Mouse (Mus musculus): ENCODE results near the gene Flad1.

Gene Flad1

DNA sequence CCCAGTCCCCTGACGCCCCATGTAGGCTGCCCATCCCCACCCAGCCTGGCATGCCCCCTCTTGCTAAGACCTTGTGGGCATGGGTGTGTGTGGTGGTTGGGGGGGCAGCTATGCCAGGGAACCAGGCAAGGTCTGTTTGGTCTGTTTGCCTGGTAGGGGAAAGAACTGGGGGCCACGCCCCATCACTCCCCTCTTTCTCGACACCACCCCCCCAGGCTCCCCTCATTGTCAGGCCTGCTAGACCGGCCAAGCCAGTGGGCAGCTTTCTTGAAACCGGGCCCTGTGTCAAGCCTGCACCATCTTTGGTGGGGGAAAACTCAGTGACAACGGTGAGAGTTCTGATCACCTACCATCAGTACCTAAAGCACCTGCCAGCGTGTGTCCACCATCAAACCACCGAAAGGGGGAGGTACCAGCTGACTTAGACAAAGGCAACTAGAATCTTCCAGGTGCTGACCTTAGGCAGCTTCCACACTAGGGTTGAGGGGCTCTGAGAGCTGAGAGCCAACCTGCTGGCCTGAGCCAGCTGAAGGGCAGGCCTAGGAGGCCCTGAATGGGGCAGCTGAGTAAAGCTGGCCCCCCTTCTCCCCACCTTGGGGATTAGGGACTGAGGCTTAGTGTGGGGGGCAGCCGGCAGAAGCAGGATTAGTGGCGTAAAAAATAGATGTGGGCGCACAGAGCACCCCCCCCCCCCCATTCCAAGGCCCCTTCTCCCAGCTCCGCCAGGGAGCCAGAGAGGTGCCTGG, 27.2 kb downstream of the Flad1 start:
- intact Hi-C loops (cut with DNase I), result no loop called here

DNA sequence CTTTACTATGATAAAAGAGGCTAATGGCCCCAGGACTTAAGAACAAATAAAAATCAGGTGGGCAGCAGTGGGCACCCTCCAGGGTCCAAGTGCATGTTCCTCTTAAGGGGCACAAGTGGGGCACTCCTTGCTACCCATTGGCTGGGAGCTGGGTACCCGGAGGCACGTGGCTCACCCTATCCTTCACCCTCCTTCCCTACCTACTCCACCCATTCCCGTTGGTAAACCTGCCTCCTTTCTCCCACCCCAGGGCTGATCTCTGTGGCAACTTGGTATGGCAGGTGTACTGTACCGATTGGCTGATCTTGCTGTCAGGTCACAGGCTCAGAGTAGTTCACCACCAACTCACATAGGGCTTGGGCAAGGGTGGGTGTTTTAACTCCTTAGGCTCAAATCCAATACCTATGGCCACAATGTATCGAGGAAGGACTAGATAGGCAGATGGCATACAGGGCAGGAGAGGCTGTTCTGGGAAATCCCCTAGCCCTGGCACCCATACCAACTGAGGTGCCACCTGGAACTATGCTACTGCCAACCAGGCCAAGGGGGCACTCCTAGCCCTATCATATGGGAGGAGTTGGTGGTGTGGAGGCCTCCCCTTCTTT, 27.9 kb downstream of the Flad1 start:
- intact Hi-C loops (cut with DNase I), result no loop called here

DNA sequence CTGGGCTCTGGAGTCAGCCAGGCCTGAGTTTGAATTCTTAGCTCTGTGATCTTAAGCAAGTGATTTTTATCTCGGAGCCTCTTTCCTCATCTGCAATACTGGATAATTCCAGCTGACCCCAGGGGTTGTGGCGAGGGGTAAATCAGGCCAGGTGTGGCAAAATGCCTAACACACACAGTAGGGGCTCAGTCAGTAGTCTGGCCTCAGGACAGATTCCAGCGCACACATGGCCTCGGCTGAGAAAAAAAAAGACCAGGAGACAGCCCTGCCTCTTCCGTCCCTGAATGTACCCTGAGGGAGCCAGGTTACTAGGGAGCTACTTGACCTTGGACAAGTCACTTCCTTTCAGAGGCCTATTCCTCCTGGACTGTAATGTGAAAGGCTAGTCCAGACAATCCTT, 28.7 kb downstream of the Flad1 start:
- intact Hi-C loops (cut with DNase I), result no loop called here

DNA sequence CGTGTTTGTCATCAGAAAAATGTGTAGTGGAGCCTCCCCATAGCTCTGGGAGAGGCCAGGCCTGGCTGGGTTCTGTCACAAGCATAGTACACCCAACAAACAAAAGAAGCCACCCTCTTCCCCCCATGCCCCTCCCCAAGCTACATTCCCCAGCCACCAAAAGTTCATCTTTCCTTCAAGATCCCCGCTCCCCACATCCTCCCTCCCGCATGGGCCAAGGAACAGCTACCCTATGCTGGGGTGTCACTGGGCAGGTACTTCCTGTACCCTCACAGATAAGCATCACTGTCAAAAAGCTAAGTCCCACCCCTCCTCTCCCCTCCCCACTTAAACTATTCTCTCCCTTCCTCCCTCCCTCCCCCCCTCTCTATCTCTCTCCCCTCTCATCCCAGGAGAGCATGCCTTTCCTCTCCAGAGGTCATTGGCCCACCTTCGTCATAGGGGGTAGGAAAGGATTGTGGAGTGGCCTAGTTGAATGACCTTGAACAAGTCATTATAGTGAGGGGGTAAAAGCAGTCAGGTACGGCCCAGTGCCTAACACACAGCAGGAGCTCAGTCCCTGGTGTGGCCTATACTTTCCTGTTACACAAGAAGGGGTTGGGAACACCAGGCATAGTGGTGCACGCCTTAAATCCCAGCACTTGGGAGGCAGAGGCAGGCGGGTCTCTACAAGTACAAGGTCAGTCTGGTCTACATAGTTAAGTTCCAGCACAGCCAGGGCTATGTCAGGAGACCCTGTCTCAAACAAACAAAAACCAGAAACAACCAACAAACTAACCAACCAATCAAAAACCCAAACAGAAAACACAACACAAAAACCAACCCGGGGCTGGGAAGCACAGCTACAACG, 29.4 kb downstream of the Flad1 start:
- intact Hi-C loops (cut with DNase I), result no loop called here

DNA sequence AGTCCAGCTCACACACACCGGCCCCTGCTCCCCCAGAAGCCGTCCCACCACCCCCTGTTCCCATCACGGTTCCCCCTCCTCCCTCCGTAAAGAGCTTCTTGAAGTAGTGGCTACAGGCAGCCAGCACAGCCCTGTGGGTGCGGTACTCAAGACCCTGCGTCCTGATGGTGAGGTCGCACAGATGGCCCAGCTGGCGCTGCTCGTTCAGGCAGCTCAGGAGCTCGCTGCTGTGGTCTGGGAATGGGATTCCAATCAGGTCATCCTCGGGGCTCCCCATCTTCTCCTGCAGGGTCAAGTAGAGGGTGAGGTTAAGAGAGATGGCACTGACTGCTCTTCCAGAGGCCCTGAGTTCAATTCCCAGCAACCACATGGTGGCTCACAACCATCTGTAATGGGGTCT, 30.4 kb downstream of the Flad1 start:
- intact Hi-C loops (cut with DNase I), result no loop called here

DNA sequence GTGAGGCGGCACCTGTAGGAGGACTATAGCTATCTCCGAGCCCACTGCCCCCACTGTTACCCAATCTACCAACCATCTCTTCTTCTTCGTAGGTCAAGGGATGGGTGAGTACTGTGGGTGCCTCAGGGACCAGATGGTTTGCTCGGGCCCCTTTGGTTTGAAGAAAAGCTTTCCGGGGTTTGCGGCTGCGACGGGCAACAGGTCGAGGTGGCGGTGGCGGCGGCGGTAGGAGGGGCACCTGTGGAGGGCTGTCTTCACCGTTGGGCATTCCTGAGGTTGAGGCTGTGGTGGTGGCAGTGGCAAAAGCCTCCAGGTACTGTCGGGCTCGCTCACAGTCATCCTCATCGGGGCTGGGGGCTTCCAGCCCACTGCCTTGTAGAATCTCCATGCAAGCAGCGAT, 31.0 kb downstream of the Flad1 start:
- intact Hi-C loops (cut with DNase I), result no loop called here

DNA sequence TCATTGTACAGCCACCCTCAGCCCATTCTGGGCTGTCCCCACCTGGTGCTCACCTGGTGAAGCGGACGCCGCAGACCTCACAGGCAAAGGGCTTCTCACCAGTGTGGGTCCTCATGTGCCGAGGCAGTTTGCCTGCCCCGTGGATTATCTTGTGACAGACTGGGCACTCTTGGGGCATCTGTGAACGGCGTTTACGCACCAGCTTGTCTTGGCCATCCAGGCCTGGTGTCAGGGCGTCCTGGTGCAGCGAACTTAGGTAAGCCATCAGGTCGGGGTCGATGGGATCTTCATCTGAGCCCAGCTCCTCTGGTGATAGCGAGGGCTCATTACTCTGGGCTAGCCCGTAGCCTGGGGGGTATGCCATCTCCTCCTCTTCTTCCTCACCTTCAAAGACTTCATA, 31.4 kb downstream of the Flad1 start:
- intact Hi-C loops (cut with DNase I), result no loop called here

DNA sequence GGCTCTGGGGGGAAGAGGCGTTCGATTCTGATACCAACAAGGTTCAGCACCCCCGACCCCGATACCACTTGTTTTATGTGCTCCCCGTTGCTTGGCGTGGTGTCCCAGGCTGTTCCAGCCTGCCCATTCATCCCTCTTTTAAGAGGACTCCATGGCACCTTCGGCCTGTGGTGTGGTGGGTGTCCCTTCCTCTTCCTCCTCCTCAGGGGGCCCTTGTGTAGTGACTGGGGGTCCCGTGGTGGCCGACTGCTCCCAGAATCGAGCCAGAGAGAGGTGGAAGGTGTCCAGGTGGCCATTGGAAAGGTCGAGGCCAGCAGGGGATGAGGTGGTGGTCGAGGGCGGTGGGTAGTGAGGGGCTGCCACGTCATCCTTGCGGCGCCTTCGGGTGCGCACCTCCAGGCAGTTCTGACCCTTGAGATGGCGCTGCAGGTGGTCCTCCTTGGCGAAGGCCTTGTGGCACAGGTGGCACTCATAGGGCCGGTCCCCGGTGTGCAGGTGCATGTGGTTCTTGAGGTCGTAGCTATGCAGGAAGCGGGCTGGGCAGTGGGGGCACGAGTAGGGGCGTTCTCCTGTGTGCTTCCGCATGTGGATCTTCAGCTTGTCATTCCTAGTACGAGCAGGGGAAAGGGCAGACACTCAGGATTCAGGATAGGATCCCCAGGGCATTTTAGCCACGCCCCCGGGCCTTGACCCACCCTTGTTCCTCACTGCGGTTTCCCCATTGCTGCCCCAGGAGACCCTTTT, 32.1 kb downstream of the Flad1 start:
- intact Hi-C loops (cut with DNase I), result no loop called here

DNA sequence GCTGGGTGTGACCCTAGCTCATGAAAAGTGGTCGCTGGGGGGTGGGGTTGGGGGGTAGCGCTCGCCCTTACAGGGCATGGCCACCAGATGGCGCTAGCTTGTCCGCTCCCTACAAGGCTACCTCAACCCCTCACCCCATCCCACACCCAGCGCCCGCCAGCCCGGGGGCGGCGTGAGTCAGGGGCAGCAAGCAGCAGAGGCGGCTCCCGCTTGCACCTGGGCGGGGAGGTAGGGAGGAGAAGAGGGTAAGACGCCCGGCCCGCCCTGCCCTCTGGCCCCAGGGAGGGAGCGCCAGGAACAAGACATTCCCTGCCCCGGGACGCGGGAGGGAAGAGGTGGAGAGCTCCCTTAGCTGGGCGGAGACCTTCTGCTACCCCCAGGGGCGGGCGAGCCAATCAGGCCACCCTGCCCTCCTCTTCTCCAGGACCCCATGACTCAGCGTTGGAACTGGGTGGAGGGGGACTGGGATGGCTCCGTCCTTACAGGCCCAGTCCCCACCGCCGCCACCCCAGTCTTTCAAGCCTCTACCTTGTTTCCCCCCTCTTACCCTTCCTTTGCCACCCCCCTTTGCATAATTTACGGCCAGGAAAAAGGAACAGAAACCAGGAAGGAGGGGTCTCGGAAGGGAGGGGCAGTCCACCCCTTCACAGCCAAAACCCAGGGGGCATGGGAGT, 33.1 kb downstream of the Flad1 start:
- intact Hi-C loops (cut with DNase I), result no loop called here

DNA sequence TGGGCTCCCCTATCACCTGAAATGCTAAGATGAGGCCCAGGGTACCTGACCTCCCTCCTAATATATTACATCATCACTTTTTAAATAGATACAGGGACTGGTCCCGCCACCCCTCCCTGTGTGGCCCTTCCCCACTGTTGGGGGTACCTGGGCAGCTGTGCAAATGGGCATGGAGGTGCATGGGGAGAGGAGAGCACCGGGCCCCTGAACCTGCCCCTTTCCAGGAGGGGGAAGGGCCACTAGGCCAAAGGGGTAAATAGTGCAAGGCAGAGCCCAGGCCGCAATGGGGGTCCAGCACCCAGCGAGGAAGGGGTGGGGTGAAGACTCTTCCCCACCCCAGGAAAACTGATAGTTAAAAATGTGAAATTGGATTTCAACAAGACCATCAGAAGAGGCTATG, 33.8 kb downstream of the Flad1 start:
- intact Hi-C loops (cut with DNase I), result no loop called here

DNA sequence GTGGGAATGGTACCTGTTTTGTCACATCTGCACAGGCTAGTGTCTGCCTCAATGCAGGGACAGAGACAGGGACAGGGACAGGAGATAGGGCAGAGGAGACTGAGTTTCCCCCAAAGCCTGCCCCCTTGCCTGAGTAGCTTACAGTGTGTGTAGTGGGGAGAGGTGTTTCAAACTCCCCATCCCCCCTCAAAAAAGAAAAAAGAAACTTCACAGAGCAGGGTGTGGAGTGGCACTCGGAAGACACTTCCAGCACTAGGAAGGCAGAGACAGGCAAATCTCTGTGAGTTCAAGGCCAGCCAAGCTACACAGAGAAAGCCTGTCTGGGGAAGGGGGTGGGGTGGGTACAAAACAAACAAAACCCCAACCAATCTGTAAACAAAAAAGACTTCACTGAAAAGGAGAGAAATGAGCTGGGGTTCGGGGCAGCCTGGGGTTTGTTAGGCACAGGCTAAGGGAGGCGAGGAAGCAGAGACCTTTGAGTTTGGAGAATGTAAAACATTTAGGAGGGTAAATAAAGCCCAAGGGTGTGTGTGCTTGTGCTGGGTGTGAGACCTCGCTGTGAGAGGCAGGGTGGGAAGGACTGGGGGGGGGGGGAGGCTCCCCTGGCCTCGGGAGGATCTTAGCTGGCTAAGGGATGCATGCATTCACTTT, 38.0 kb downstream of the Flad1 start:
- intact Hi-C loops (cut with DNase I), result no loop called here

DNA sequence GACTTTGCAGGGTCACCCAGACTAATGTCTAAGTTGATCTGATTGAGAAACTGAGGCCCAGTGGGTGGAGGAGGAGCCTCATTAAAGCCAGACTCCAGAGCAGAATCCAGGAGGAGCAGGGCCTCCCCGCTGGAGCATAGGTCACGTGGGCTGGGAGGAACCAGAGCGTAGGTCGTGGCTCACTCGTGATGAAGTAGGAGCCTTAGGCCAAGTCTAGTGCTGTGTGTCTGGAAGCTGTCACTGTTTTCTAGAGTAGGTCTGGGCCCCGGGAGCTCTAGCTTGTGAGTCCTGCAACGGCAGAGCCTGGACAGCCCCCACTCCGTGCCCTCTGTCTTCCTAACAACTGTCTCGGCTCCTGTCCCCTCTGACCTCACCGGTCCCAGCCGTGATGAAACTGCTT, 44.3 kb downstream of the Flad1 start:
- intact Hi-C loops (cut with DNase I), result no loop called here

DNA sequence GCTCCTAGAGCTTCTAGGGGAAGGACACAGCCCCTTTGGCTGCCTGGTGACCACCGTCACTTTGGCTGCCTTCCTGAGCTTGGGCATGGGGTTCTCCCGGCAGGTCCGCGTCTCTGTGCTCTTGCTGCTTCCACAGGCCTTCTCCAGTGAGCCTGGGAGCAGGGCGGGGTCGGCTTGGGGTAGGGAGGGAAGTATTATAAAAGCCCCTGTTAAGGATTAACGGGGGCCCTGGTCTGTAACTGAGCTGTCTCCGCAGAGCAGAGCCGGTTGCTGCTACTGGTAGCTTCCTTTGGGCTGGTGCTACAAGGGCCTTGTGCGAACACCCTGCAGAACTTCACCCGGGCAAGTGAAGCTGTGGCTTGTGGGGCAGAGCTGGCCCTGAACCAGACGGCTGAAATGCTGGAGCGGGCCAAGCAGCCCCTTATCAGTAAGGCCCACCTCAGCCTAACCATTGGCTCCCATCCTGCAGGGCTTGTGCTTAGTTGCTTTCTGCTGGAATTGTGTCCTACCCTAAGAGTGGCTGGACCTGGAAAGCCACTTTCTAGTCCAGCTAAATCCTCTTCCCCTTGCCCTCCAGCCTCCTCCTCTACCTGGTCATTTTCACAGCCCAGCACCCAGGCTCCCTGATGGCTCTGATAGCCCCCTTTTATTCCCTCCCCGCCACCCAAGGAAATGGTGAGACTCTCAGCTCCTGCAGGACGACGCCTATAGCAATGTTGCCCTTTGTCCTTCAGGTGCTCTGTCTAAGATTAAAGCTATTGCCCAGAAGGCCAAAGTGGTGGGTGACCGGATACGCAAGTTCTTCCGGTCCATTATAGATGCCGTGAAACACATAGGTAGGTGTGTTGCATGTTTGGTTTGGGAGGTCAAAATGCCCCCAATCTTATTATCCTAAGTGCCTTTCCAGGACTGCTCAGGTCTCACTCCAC, 45.9 kb downstream of the Flad1 start:
- intact Hi-C loops (cut with DNase I), result no loop called here

DNA sequence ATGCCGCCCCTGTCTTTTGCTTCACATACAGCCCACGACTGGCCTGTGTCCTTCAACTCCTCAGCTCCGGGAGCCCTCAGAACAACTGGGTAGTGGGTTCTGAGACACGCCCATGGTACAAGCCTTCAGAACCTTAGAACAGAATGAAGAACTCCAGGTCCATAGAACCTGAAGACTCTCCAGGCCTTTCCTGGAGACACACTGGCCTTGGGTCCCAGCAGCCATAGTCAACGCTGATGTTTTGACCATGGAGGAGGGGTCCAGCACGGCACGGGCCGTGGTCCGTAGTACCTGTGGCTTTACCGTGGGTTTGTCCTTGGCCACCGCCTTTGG, 46.6 kb downstream of the Flad1 start, which contains the start of gene Dcst1:
Dcst1 (minus strand) TSS at position 101 of the 333 bp plus-strand sequence.
- intact Hi-C loops (cut with DNase I), result no loop called here

DNA sequence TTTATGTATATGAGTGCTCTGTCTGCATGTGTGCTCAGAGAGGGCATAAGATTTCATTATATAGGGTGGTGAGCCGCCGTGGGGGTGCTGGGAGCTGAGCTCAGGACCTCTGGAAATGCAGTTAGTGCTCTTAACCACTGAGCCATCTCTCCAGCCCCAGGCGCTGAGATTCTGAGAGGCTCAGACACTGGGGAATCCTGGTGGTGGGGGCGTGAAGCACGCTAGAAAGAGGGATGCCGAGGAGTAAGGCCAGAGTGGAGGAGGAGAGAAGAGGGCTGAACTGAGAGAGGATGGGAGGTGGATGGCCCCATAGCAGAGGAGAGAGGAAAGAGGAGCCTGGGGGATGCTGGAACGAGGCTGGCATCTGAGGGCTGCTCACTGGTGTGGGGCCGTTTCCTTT, 47.0 kb downstream of the Flad1 start:
- intact Hi-C loops (cut with DNase I), result no loop called here

DNA sequence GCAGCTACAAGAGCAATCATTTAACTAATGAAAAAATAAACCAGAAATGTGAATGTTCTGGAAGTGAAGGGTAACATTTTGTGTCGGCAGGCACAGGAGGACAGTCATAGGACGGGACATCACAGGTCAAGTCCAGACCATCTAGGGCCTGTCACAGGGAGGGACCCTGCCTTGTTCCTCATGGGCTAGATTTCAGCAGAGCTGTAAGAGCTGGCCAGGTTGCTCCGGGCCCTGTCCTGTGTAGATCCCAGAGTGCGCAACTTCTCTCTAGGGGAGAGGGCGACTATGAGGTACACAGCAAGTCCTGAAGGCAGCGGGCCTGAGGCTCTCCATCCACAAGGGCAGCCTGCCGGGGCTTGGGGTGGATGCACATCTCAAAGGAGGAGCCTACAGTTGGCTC, 50.0 kb downstream of the Flad1 start, which contains the start of gene Dcst2:
Dcst2 (plus strand) TSS at position 301 of the 400 bp plus-strand sequence.
- intact Hi-C loops (cut with DNase I), result no loop called here

DNA sequence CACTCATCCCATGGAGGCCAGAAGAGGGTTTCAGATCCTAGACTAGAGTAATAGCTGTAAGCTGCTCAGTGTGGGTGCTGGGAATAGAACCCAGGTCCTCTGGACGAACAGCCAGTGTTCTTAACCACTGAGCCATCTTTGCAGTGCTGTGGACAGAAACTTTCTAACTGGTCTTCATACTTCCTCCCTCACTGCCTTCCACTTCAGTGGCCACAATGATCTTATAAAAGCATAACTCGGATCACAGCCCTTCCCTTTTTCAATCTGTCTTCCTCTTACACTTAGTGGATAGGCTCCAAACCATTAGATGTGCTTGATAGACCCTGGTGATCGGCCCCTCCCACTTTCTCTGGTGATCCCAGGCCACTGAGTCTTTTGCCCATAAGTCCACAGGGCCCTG, 51.4 kb downstream of the Flad1 start:
- intact Hi-C loops (cut with DNase I), result no loop called here

DNA sequence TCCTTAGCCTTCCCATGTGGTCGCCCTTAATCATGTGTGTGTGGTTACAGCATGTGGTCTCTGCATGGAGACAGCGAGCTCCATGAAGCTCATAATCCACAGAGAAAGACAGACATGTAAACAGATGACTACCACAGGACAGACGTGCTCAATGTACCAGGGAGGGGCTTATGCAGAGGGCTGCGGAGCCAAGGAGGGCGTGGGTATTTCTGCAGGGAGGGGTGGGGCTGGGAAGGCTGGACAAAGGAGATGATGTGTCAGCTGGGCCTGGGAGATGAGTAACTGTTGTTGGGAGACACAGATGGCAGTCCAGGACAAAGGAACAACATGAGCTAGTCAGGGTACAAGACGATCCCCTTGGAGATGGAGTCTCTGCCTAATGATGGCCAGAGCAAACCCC, 52.0 kb downstream of the Flad1 start:
- intact Hi-C loops (cut with DNase I), result no loop called here

DNA sequence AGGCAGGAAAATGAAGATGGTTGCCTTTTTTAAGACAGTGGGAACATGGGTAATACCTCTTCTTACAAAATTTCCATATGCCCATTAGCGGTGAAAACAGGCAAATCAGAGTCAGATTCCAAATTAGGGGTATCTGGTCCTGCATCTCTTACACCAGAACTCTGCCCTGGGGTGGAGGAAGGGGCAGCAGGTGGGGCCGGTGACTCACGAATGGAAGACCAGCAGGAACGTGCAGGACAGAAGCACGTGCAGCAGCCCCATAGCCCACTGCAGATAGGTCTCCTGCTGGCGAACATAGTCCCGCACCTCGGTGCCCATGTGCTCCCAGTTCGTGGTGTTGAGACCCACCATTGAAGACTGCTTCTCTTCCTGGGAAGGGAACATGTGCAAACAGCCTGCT, 55.6 kb downstream of the Flad1 start:
- intact Hi-C loops (cut with DNase I), result no loop called here

Data from adrenal gland (tissue).